Mouse (Mus musculus): ENCODE data around the gene Carmil2. TPM values are rescaled to one million over a fixed set of nuclear protein-coding genes. Genes with fewer than 3 reads are reported as not detected.

Carmil2 gene
- polyA plus RNA-seq, 1 experiment from 2014 or later: 0.63 TPM

Other genes starting within 250 kb of the Carmil2 start
- gene Tppp3, start 214.7 kb upstream of the Carmil2 start, polyA plus RNA-seq (2016; fragmentation: Nextera tagmentation; extraction: Ambion mirVana): 25.5 and 28.4 TPM in 2 replicates
- gene Zdhhc1, start 189.4 kb upstream of the Carmil2 start, polyA plus RNA-seq (2016; fragmentation: Nextera tagmentation; extraction: Ambion mirVana): 16.1 and 21.6 TPM in 2 replicates
- 14.8 and 37.5 TPM in 2 replicates for gene Hsd11b2, start 167.5 kb upstream of the Carmil2 start, polyA plus RNA-seq (2016; fragmentation: Nextera tagmentation; extraction: Ambion mirVana)
- gene Atp6v0d1, start 120.2 kb upstream of the Carmil2 start, polyA plus RNA-seq (2016; fragmentation: Nextera tagmentation; extraction: Ambion mirVana): 69.7 and 70.6 TPM in 2 replicates
- 34.8 and 37.3 TPM in 2 replicates for gene Ripor1, start 81.0 kb upstream of the Carmil2 start, polyA plus RNA-seq (2016; fragmentation: Nextera tagmentation; extraction: Ambion mirVana)
- 70.3 and 103 TPM in 2 replicates for gene Ctcf, start 49.7 kb upstream of the Carmil2 start, polyA plus RNA-seq (2016; fragmentation: Nextera tagmentation; extraction: Ambion mirVana)
- gene Agrp, start 48.9 kb upstream of the Carmil2 start, polyA plus RNA-seq (2016; fragmentation: Nextera tagmentation; extraction: Ambion mirVana): 0.31 and 0.35 TPM in 2 replicates
- gene Acd, start 14.8 kb downstream of the Carmil2 start, polyA plus RNA-seq (2016; fragmentation: Nextera tagmentation; extraction: Ambion mirVana): 46.6 and 52.9 TPM in 2 replicates
- 12.8 and 14.1 TPM in 2 replicates for gene Pard6a, start 14.9 kb downstream of the Carmil2 start, polyA plus RNA-seq (2016; fragmentation: Nextera tagmentation; extraction: Ambion mirVana)
- not detected in 2 replicates for gene 4933405L10Rik, start 21.4 kb downstream of the Carmil2 start, polyA plus RNA-seq (2016; fragmentation: Nextera tagmentation; extraction: Ambion mirVana)
- gene Enkd1, start 21.9 kb downstream of the Carmil2 start, polyA plus RNA-seq (2016; fragmentation: Nextera tagmentation; extraction: Ambion mirVana): 18.7 and 28.8 TPM in 2 replicates
- 13.1 and 18.2 TPM in 2 replicates for gene Gfod2, start 72.4 kb downstream of the Carmil2 start, polyA plus RNA-seq (2016; fragmentation: Nextera tagmentation; extraction: Ambion mirVana)
- gene Ranbp10, start 141.1 kb downstream of the Carmil2 start, polyA plus RNA-seq (2016; fragmentation: Nextera tagmentation; extraction: Ambion mirVana): 8.6 and 10.4 TPM in 2 replicates
- gene Tsnaxip1, start 141.5 kb downstream of the Carmil2 start, polyA plus RNA-seq (2016; fragmentation: Nextera tagmentation; extraction: Ambion mirVana): 0.06 TPM in 2 replicates
- gene Cenpt, start 167.0 kb downstream of the Carmil2 start, polyA plus RNA-seq (2016; fragmentation: Nextera tagmentation; extraction: Ambion mirVana): 46.5 and 55.2 TPM in 2 replicates
- gene Thap11, start 168.9 kb downstream of the Carmil2 start, polyA plus RNA-seq (2016; fragmentation: Nextera tagmentation; extraction: Ambion mirVana): 61.6 and 74.0 TPM in 2 replicates
- gene Nutf2, start 174.3 kb downstream of the Carmil2 start, polyA plus RNA-seq (2016; fragmentation: Nextera tagmentation; extraction: Ambion mirVana): 274 and 314 TPM in 2 replicates
- gene Edc4, start 194.6 kb downstream of the Carmil2 start, polyA plus RNA-seq (2016; fragmentation: Nextera tagmentation; extraction: Ambion mirVana): 50.2 and 52.6 TPM in 2 replicates
- 0.43 and 0.46 TPM in 2 replicates for gene Nrn1l, start 207.3 kb downstream of the Carmil2 start, polyA plus RNA-seq (2016; fragmentation: Nextera tagmentation; extraction: Ambion mirVana)
- gene Pskh1, start 214.2 kb downstream of the Carmil2 start, polyA plus RNA-seq (2016; fragmentation: Nextera tagmentation; extraction: Ambion mirVana): 30.3 and 30.4 TPM in 2 replicates
- 1.9 and 2.6 TPM in 2 replicates for gene Ctrl, start 247.6 kb downstream of the Carmil2 start, polyA plus RNA-seq (2016; fragmentation: Nextera tagmentation; extraction: Ambion mirVana)

Data from heart, embryonic 10.5 days (tissue).